Comparison of ENCODE assay signal across 15 mouse cellular contexts in the genomic region with DNA sequence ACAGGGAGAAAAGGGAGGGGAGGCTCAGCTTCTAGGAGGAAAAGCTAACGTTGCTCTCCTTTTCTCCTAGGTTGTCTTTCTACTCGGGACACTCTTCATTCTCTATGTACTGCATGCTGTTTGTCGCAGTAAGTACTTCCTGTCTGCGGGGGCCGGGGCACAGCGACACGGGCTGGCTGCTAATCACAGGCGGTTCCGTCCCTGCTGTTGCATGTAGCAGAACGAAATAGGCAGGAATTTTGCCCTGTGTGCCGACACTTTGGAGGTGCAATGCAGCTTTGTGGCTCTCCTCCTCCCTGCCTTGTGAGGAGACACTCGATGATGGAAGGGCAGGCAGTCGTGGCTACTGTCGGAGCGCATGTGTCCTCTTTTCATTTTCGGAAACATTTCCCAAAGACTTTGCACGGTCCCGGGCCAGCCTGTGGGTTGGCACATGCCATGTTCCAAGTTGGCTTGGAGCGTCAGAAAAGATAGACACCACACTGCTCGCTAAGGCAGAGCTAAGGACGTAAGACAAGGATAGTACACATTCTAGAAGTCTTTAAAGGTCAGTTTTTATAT.
"Had no signal": no experiment of that assay in that cellular context is flagged by ENCODE, and none has a peak within 500 bp of the region (broad histone marks: within the 10 kb centered on the region; RNA-seq: fewer than 3 reads in every experiment).

No protein-coding gene starts in this region.

- DNase-seq: lung, adult 18-20 months; lung, postnatal 14 days; lung, postnatal 36 days; right cerebral cortex, postnatal 14 days; thymus, adult 2 months; thymus, postnatal 25 days; thymus, postnatal 4 days had no signal

- H3K4me3 ChIP-seq: megakaryocyte, embryonic 14.5 days; midbrain, embryonic 12.5 days; midbrain, embryonic 15.5 days; neural tube, embryonic 12.5 days; stomach, embryonic 15.5 days had no signal

- H3K9me3 ChIP-seq: megakaryocyte, embryonic 14.5 days; midbrain, embryonic 12.5 days; midbrain, embryonic 15.5 days; neural tube, embryonic 12.5 days; stomach, embryonic 15.5 days had no signal

- H3K9ac ChIP-seq: lung, embryonic 14.5 days; midbrain, embryonic 12.5 days; midbrain, embryonic 15.5 days; neural tube, embryonic 12.5 days; stomach, embryonic 15.5 days had no signal

- H3K27ac ChIP-seq: macrophage; midbrain, embryonic 12.5 days; midbrain, embryonic 15.5 days; neural tube, embryonic 12.5 days; stomach, embryonic 15.5 days; stomach, postnatal 0 days had no signal

- H3K4me1 ChIP-seq: neural tube, embryonic 12.5 days had no signal

- H3K27me3 ChIP-seq: midbrain, embryonic 12.5 days; midbrain, embryonic 15.5 days; neural tube, embryonic 12.5 days; stomach, embryonic 15.5 days had no signal
